Mouse (Mus musculus) hindbrain, embryonic 16.5 days (tissue): Measurements from ENCODE around the gene Stat5a. TPM values are rescaled to one million over a fixed set of nuclear protein-coding genes. Genes with fewer than 3 reads are reported as not detected.

Experiments
- ATAC-seq: fragments of 200-750 bp; cut with Nextera tagmentation; 2 replicates; pipeline ENCODE4 v1.8.0; 2017; ENCODE audit warnings: moderate TSS enrichment, moderate library complexity
- H3K27ac ChIP-seq: fragments of 300-500 bp; sonication (generic); 2 replicates; pipeline ENCODE4 v1.5.1; 2014; ENCODE audit warnings: low read depth, mild to moderate bottlenecking, control low read depth, low read length, moderate library complexity
- H3K27me3 ChIP-seq: fragments of 300-500 bp; sonication (generic); replicated peaks from 2 replicates; pipeline ENCODE4 v1.6.1; 2014; ENCODE audit warnings: low read length; ENCODE audit not compliant: control insufficient read depth, insufficient read depth
- H3K36me3 ChIP-seq: fragments of 300-500 bp; sonication (generic); 2 replicates; pipeline ENCODE4 v1.6.1; 2014; ENCODE audit warnings: mild to moderate bottlenecking, low read length, moderate library complexity, mixed read lengths; ENCODE audit not compliant: control insufficient read depth, insufficient read depth
- H3K4me1 ChIP-seq: fragments of 300-500 bp; sonication (generic); 2 replicates; pipeline ENCODE4 v1.6.1; 2014; ENCODE audit warnings: low read depth, low read length; ENCODE audit not compliant: control insufficient read depth, insufficient read depth
- H3K4me2 ChIP-seq: fragments of 300-500 bp; sonication (generic); 2 replicates; pipeline ENCODE4 v1.6.1; 2014; ENCODE audit warnings: mild to moderate bottlenecking, low read length, control low read depth, moderate library complexity
- H3K4me3 ChIP-seq: fragments of 300-500 bp; sonication (generic); 2 replicates; pipeline ENCODE4 v1.5.1; 2014; ENCODE audit warnings: mild to moderate bottlenecking, low read length, control low read depth, moderate library complexity
- H3K9ac ChIP-seq: fragments of 300-500 bp; sonication (generic); 2 replicates; pipeline ENCODE4 v1.6.1; 2014; ENCODE audit warnings: low read depth, mild to moderate bottlenecking, control low read depth, low read length, moderate library complexity
- H3K9me3 ChIP-seq: fragments of 300-500 bp; sonication (generic); 2 replicates; pipeline ENCODE4 v1.6.1; 2014; ENCODE audit warnings: mild to moderate bottlenecking, low read length, moderate library complexity; ENCODE audit not compliant: control insufficient read depth
- WGBS: fragments of 180-500 bp; shearing (Covaris S2); extraction: QIAGEN DNeasy Blood & Tissue Kit; methylation state at CpG from one replicate; pipeline ENCODE4 v1.1.7; 2014; 5-methylcytosine and 5-hydroxymethylcytosine counted together
- polyA plus RNA-seq: library from polyadenylated mRNA; unstranded; fragments of >200 nt; fragmentation: Nextera tagmentation; extraction: Ambion mirVana; gene quantifications from 2 replicates; pipeline ENCODE4 v1.2.1, GENCODE M21; 2015

The Stat5a gene
- polyA plus RNA-seq, 1 experiment from 2014 or later, result 2.4 TPM

DNA sequence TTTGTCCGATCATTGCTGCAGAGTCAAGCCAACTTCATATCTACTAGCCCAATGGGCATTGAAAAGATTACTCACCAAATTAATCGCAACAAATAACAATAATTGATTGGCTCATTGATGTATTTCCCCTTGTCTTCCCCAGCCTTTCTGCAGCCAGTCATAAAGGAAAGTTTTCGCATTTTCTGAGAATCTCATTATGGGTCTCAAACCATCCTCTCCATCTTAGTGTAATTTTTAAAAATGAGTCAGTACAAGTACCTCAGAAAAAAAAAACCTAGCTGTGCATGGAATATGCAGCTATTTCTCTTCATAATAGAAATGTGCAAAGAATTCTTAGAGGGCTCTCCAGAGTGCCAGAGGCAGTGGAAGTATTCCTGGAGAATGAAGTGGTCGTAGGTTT lies 15.0 kb upstream of the Stat5a start:
- Histone ChIP-seq H3K36me3 (no peaks in the 10 kb centered on the region), H3K4me1 (peaks cover 5% of the 10 kb centered on the region), H3K9ac (no peak overlapping the region), H3K9me3 (no peaks in the 10 kb centered on the region), H3K4me2 (no peak overlapping the region), H3K27ac (no peak overlapping the region), H3K4me3 (no peak overlapping the region), H3K27me3 (no peaks in the 10 kb centered on the region)
- ATAC-seq, result no peak
- 93% methylated on average over 4 of the region's 4 CpGs for WGBS

DNA sequence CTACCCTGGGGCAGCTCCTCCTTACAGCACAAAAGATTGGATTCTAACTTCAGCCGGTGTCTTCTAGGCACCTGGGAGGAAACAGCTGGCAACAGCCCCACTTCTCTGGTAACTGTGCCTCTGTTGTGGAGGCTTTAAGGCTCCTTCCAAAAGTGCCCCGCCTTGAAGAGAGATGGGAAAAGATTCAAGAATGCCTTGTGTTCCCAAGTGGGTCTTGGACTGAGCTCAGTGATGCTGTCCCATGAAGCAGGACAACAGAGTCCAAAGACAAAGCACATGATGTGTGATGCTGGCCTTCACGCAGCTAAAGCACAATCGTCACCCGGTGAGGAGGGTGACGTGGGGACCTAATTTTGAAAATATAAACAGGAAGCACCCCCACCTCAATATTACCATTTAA lies 13.4 kb upstream of the Stat5a start:
- 80% methylated on average over 6 of the region's 6 CpGs for WGBS

DNA sequence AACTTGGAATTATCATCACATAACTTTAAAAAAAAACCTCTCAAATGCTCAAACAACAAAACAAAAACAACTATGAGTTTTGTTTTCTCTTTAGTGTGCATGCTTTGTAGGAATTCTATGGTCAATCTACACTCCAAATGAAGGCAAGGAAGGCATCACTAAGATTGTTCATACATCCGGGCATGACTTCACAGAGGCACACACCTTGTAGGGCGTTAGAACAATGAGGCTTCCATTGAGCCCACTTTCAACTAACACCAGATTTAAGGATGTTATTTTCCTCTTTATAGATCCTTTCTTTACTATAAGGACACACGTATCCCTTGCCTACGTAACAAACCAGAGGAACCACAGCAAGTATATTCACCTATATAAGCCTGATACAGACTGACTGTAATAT lies 11.6 kb upstream of the Stat5a start:
- Histone ChIP-seq H3K4me1 (peaks cover 12% of the 10 kb centered on the region), H3K9ac (no peak overlapping the region), H3K4me2 (no peak overlapping the region), H3K9me3 (no peaks in the 10 kb centered on the region), H3K36me3 (no peaks in the 10 kb centered on the region), H3K27ac (no peak overlapping the region), H3K4me3 (no peak overlapping the region), H3K27me3 (no peaks in the 10 kb centered on the region)
- WGBS, result 93% methylated on average over 4 of the region's 4 CpGs
- no peak for ATAC-seq

More for the DNA sequence above, 13.4 kb upstream of the Stat5a start:
- H3K36me3 ChIP-seq, result no peaks in the 10 kb centered on the region
- H3K4me1 ChIP-seq, result peaks cover 6% of the 10 kb centered on the region
- no peaks in the 10 kb centered on the region for H3K9me3 ChIP-seq
- no peak overlapping the region for H3K4me2 ChIP-seq
- H3K9ac ChIP-seq, result no peak overlapping the region
- ATAC-seq, result no peak
- no peaks in the 10 kb centered on the region for H3K27me3 ChIP-seq
- H3K27ac ChIP-seq, result no peak overlapping the region
- no peak overlapping the region for H3K4me3 ChIP-seq

DNA sequence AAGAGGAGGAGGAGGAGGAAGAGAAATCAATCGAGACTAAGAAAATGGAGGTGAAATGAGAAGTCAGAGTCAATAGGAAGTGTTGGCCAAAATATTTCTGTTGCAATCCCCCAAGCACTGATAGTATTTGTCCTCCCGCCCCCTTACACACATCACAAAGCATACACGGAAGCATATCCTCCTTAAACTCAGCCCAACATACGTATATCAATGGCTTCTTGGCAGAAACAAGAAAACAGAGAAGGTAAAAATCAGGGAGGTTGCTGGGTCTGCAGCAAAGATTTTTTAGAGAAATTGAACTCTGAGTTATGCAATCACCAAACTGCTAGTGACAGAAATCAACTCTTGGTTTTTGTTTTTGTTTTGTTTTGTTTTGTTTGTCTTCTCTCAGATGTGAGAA lies 11.1 kb upstream of the Stat5a start:
- 80% methylated on average over 4 of the region's 4 CpGs for WGBS
- Histone ChIP-seq H3K9me3 (no peaks in the 10 kb centered on the region), H3K27ac (no peak overlapping the region), H3K36me3 (no peaks in the 10 kb centered on the region), H3K27me3 (no peaks in the 10 kb centered on the region), H3K9ac (no peak overlapping the region), H3K4me1 (peaks cover 12% of the 10 kb centered on the region), H3K4me3 (no peak overlapping the region), H3K4me2 (no peak overlapping the region)
- no peak for ATAC-seq

DNA sequence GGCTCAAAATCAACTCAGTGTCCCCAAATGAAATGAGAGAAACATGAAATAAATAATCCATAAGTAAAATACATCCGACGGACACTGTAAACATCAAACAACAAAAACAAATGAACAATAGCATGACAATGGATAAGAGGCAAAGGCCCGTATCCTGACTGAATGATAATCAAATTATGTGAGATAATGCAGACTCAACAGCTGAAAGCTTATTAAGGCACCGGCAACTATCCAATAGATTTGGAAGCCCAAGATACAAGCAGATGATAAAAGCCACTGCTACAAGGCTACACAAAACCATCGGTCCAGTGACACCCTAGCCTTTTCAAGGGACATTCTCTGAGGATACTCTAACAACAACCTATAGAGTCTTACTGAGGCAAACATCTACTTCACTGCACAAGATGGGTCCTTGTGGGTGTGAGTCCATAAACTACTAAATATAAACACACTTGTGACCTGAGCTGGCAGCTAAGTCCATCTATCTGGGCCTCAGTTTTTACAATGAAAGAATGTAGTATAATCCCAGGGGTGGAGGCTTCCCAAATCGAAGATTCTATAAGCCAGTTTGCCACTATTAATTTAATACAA lies 10.3 kb upstream of the Stat5a start:
- Histone ChIP-seq H3K4me2 (peak overlapping the region; percentile 85), H3K9ac (peak overlapping the region; percentile 4; the same call in 1 of the 2 replicates), H3K4me1 (peaks cover 12% of the 10 kb centered on the region), H3K4me3 (peak overlapping the region; percentile 95), H3K36me3 (no peaks in the 10 kb centered on the region), H3K27ac (no peak overlapping the region), H3K27me3 (no peaks in the 10 kb centered on the region), H3K9me3 (no peaks in the 10 kb centered on the region)
- no peak for ATAC-seq
- 64% methylated on average over 6 of the region's 6 CpGs for WGBS

DNA sequence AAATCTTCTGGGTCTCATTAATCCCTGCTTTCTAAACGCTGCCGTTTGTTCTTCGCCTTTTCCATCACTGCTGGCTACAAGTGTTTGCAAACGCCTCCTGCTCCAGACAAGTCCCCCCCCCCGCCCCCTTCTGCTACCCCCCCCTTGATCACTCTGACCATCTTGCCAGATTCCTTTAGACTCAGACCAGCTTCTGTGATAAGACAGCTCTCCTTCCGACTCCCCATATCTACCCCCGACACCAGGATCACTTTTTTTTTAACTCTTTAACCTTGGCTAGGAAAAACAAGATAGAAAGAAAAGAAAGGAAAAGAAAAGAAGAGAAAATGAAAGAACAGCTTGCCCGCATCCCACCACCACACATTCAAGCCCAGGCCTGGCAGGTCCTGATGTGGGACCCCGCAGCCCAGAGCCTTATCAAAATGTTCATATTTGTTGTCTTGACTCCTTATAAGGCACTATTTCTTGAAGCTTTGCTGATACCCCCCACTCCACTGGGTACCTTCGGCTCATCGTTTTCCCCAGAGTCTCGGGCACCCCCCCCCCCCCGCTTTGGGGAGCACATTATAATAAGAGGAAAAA lies 9.6 kb upstream of the Stat5a start:
- H3K9ac ChIP-seq, result peak overlapping the region; percentile 98
- no peak for ATAC-seq
- 4% methylated on average over 12 of the region's 13 CpGs for WGBS
- no peaks in the 10 kb centered on the region for H3K27me3 ChIP-seq
- H3K4me3 ChIP-seq, result peak overlapping the region; percentile 95
- H3K9me3 ChIP-seq, result no peaks in the 10 kb centered on the region
- H3K4me2 ChIP-seq, result peak overlapping the region; percentile 85
- H3K4me1 ChIP-seq, result peaks cover 12% of the 10 kb centered on the region
- peak overlapping the region; percentile 89 for H3K27ac ChIP-seq
- H3K36me3 ChIP-seq, result no peaks in the 10 kb centered on the region

DNA sequence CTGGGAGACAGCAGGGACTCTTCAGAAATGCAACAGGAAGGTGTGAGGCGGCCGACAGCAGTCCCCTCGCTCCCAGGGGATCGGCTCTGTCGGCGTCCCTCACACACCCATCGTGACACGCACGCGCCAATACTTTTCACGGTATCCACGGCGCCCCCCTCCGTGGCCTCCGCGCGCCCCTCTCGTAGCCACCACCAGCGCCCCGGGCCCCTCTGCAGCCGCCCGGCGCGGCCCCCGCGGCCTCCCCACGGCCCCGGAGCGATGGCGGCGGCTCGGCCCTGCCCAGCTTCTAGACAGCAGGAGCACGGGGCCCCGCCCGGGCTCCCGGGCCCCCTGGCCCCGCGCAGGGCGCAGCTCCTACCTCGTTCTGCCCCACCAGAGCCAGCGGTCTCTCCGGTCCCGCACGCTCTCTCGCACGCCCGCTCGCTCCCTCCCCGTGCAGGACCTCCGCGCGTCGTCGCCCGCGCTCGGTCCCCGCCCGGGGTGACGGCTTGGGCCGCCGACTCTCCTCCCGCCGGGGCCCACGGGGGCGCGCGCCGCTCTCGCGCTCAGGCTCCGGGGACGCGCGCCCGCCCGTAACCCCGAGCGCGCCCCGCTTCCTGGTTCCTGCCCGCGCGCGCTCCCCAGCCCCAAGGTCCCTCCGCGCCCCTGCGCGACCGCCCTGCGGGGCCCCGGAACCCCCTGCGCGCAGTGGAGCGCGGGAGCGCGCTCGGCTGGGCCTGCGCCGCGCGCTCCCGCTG lies 8.9 kb upstream of the Stat5a start, which contains the start of gene Stat5b:
TSS of gene Stat5b (minus strand) at position 687 of the 740 bp plus-strand sequence.
- ATAC-seq, result peak; percentile 82
- WGBS, result 1% methylated on average over 83 of the region's 104 CpGs
- Histone ChIP-seq H3K27me3 (no peaks in the 10 kb centered on the region), H3K9me3 (no peaks in the 10 kb centered on the region), H3K4me1 (peaks cover 12% of the 10 kb centered on the region), H3K4me3 (peak within 1 kb of the TSS; percentile 95), H3K4me2 (peak within 1 kb of the TSS; percentile 85), H3K27ac (peak within 1 kb of the TSS; percentile 89), H3K9ac (peak within 1 kb of the TSS; percentile 98), H3K36me3 (no peaks in the 10 kb centered on the region)

DNA sequence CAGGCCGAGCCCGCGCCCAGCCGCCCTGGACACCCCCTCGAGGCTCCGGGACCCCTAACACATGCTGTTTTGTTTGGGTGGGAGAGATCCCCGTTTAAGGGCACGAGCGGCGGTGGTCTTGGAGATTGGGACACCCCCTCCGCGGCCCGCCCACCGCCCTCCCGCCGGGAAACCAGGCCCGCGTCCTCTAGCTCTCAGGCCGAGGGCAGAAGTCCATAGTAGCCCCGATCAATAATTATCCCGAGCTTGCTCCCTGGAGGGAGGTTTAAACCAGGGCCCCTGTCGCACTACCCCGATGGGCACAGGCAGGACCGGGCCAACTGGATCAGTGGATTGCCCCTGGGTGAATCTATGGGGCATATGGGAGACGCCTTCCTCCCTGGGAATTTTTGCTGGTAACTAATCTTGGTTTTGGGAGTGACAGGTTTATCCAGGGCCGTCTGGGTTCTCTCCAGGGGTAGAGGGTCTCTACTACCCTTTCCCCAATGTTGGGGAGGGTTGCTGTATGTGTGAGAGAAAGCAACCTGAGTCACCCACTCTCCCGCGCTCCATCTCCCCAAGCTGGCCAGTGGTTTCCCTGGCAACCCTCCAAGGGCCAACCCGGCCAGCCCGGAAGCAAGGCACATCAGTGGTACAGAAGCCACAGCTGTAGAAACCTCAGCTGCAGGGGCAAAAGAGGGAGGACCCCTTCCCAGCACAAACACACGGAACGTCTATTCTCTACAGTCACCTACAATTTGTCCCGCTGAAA lies 8.2 kb upstream of the Stat5a start:
- 3% methylated on average over 33 of the region's 33 CpGs for WGBS
- Histone ChIP-seq H3K4me1 (peaks cover 12% of the 10 kb centered on the region), H3K27me3 (no peaks in the 10 kb centered on the region), H3K27ac (peak overlapping the region; percentile 89), H3K9ac (peak overlapping the region; percentile 98), H3K4me3 (peak overlapping the region; percentile 95), H3K4me2 (peak overlapping the region; percentile 85), H3K36me3 (no peaks in the 10 kb centered on the region), H3K9me3 (no peaks in the 10 kb centered on the region)
- ATAC-seq, result peak; percentile 53

DNA sequence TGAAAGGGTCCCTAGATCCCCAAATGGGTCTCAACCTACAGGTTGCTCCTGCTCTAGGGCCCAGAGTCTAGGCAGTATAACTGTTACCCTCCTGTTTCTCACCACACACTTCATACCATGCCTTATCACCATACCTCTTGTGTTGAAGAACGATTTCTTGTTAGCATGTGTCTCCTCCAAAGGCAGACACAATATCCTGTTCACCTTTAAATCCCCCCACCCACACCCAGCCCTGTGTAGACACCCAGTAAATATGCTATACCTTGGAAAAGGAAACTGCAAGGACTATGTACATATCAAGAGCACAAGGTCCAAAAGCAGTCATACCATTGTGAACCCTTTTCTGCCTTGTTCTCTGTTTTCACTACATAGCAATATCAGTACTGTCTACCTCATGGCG lies 7.1 kb upstream of the Stat5a start:
- no peak for ATAC-seq
- no peaks in the 10 kb centered on the region for H3K9me3 ChIP-seq

More for the DNA sequence above, 7.1 kb upstream of the Stat5a start:
- WGBS, result 95% methylated on average over 2 of the region's 2 CpGs
- Histone ChIP-seq H3K4me3 (no peak overlapping the region), H3K27ac (no peak overlapping the region), H3K36me3 (no peaks in the 10 kb centered on the region), H3K4me2 (no peak overlapping the region), H3K27me3 (no peaks in the 10 kb centered on the region), H3K9ac (no peak overlapping the region), H3K4me1 (peaks cover 12% of the 10 kb centered on the region)
